Mouse (Mus musculus): ENCODE measurements around the gene Ppm1j. TPM values are rescaled to one million over a fixed set of nuclear protein-coding genes. Genes with fewer than 3 reads are reported as not detected.
A peak's percentile ranks its signal among the peaks of the same experiment; 100 is the strongest.
"Not testable (repeated sequence)": the region's sequence is repeated elsewhere in the genome, so short reads cannot be mapped to it uniquely, and the experiment has no call there.

The Ppm1j gene
- total RNA-seq, 4 experiments from 2014 or later: 3.9 to 12.9 (median 9.3) TPM

GRCm38 (mm10) chr3:104785284-104785683 lies 4.4 kb downstream of the Ppm1j start:
- DNase-seq: no peak

GRCm38 (mm10) chr3:104788075-104788474 lies 7.2 kb downstream of the Ppm1j start, which contains the start of gene Rhoc:
Rhoc (plus strand) TSS chr3:104788375.
- DNase-seq: no peak

- peak; percentile 78 for DNase-seq
Measured at GRCm38 (mm10) chr3:104788561-104789311, 7.9 kb downstream of the Ppm1j start.

DNA sequence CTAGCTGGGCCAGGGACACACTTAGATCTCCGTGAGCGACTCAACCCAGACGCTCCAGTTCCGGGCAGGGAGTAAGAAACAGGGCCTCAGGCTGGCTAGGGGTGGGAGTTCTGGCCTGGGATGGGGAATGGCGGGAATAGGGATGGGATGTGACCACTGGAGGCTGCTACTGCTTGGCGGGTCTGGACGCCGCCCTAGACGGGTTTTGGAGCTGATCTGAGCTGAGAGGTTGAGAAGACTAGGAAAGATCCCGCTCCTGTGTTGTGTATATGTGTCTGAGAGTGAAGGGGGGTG lies 8.4 kb downstream of the Ppm1j start:
- no peak for DNase-seq

- DNase-seq: peak; percentile 37
Measured at GRCm38 (mm10) chr3:104789822-104790221, 9.0 kb downstream of the Ppm1j start.

DNA sequence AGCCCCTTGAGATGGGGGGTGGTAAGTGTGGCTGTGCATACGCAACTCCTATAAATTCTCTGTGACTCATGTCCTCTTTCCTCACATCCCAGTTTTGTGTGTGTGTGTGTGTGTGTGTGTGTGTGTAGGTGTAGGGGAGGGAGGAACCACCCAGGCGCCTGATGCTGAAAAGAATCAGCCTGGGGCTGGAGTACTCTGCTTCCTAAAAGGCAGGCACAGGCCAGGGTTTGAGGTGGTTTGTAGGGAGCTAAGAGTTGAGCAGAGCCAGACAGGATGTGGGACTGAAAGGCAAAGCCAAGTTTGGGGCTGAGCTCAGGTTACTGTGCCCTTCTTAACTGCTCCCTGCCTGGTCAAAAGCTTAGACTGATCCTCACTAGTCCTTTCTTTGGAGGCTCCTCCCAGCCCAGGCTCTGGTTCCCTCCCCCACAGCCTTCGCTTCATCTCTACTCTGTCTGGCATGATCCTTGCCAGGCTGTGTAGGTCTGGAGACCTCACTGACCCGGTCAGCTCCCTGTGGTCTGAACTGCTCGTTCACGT lies 9.6 kb downstream of the Ppm1j start:
- no peak for DNase-seq

- no peak for DNase-seq
Measured at GRCm38 (mm10) chr3:104791017-104791416, 10.2 kb downstream of the Ppm1j start.

DNA sequence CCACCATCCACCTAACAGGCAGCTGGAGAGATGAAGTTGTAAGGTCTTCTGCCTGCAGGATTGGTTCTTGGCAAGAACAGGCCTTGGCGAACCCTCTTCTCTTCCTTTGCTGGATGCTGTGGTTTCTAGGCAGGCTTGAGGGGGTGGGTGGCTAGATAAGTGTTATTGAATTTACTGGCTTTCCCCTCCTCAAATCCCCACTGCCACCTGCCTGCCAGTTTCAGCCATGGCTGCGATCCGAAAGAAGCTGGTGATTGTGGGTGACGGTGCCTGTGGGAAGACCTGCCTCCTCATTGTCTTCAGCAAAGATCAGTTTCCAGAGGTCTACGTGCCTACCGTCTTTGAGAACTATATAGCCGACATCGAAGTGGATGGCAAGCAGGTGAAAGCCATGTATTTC lies 10.8 kb downstream of the Ppm1j start:
- DNase-seq: no peak

- DNase-seq: no peak
Measured at GRCm38 (mm10) chr3:104792360-104793270, 11.8 kb downstream of the Ppm1j start.

DNA sequence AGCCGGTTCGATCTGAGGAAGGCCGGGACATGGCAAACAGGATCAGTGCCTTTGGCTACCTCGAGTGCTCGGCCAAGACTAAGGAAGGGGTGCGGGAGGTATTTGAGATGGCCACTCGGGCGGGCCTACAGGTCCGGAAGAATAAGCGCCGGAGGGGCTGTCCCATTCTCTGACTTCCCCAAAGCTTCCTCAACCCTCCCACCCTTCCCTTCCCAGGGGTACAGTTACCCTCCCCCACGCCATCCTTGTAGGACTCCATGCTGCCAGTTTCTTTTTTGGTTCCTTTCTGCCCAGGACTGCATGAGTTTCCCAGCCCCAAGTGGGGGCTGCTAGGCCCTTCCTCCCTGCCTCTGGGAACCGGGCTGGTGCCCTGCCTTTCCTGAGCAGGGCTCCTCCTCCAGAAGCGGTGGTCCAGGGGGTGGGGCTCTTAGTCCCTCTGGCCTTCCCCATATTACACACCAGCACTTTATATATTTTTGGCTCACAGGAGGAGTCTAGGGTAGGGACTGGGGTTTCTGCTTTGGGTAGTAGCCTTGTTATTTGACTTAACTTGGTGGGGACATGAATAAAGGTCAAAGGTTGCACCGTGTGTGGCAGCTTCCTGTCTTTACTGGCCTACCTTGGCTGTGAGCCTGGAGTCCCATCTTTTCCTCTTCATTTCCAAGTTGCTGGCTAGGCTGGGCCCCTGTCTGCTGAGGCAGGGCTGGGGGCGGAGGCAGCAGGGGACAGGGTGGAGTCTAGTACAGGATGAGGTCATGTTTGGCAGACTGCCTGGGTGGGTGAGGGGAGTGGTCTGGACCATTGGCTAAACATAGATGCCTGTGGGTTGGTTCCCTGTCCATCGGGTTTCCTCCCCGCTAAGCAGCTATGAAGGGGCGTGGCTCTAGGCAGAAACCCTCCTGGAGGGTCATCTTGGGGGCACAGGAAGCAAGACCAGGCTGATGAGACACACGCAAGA lies 13.3 kb downstream of the Ppm1j start:
- peak; percentile 88 for DNase-seq

DNA sequence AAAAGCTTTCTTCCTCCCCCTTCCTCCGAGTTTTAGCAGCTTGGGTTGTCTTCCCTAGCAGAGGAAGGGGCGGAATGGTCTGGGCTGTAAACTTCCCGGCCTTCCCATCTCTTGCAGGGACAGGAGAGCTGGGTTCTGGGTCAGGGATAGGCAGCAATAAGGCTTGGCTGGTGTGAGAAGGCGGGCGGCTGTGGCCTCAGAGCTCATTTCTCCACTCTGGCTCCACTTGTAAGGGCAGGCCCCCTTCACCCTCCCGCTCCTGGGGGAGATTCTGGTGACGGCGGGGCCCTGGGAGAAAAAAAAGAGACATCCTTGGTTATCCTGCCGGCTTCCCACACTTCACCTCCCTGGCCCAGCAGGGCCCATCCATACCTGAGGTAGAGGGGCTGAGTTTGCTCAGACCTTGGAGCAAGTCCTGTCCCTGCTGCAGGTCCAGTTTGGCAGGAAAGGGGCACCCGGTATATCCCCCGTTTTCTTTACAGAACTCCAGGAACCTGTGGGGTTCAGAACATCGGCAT lies 14.2 kb downstream of the Ppm1j start:
- no peak for DNase-seq

GRCm38 (mm10) chr3:104795661-104796340 lies 14.9 kb downstream of the Ppm1j start:
- DNase-seq: peak; percentile 48

GRCm38 (mm10) chr3:104796430-104797082 lies 15.7 kb downstream of the Ppm1j start:
- no peak for DNase-seq

DNA sequence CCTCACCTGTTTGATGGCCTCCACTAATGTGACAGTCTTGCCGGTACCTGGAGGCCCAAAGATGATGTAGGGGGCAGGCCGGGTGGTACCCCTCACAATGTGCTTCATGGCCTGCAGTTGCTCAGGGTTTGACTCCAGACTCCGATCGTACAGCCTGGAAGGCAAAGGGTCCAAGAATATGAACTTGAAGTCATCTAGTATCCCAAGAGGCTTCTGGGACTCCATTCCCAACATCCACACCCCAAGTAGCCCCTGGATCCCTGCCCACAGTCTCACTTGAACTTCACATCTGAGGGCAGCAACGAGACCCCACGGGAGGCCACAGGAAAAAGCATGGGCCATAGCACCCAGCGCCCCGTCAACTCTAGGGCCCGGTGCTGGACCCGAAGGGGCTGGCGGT lies 19.8 kb downstream of the Ppm1j start:
- no peak for DNase-seq

DNA sequence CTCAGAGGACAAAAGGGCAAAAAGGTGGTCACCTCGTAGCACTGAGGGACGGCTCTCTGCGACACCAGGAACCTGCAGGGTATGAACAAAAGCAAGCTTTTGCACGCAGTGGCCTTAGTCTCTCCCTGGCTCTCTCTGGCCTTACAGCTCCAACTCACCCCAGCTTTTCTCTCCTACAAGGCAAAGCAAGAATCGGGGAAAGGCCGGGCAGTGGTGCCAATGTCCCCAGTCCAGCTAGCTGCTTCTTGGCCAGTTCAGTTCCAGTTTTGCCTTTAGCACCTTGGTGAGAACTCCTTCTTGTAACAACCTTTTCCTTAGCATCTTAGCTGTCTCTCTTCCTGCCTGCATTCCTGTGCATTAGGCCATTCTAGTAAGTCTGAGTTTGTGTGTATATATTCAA lies 20.6 kb downstream of the Ppm1j start:
- DNase-seq: no peak

GRCm38 (mm10) chr3:104804312-104804711 lies 23.5 kb downstream of the Ppm1j start:
- no peak for DNase-seq

GRCm38 (mm10) chr3:104805539-104805938 lies 24.7 kb downstream of the Ppm1j start:
- DNase-seq: no peak

DNA sequence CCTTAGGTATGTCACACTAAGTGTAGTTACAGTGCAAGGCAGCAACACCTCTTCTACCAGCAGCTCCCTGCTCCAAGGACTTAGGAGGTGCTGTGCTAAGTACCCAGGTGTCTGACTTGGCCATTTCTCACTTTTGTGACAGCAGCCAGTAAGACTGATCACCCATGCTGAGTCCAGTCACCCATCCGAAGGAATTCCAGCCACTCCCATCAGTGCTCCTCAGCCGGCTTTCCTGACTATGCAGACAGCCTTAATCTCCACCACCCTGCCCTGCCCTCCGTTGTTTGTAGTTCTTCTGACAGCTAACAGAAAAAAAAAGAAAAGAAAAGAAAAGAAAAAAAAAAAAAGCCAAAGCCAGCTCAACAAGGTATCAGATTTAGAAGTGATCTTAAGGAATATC lies 30.9 kb downstream of the Ppm1j start:
- DNase-seq: no peak

- DNase-seq: no peak
Measured at GRCm38 (mm10) chr3:104812254-104812653, 31.4 kb downstream of the Ppm1j start.

GRCm38 (mm10) chr3:104813227-104813626 lies 32.4 kb downstream of the Ppm1j start:
- DNase-seq: not testable (repeated sequence)

DNA sequence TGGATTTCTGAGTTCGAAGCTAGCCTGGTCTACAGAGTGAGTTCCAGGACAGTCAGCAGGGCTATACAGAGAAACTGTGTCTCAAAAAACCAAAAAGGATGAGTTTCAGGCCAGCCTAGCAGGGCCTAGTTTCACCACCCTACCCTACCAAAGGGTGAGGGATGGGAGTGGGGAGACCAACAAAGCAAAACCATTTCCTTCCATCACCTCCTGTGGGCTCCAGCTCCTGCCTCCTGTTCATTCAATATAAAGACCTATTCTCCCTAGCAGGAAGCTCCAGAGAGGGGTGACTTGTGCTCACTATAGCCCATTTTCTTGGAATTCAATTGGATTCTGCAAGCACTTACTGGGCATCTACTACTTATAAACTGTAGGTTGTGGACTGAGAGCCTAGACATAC lies 33.9 kb downstream of the Ppm1j start:
- no peak for DNase-seq
